Mouse (Mus musculus) lung, postnatal 0 days (tissue): ENCODE measurements around the gene Gm10135. TPM values are rescaled to one million over a fixed set of nuclear protein-coding genes. Genes with fewer than 3 reads are reported as not detected.
"Not testable (repeated sequence)": the region's sequence is repeated elsewhere in the genome, so short reads cannot be mapped to it uniquely, and the experiment has no call there.

Source experiments
- ATAC-seq: fragments of 200-750 bp; cut with Nextera tagmentation; 2 replicates; pipeline ENCODE4 v1.8.0; 2017; ENCODE audit warnings: moderate library complexity
- DNase-seq: peaks from one replicate; pipeline ENCODE4 v3.0.0-alpha.2; 2016; ENCODE audit warnings: low spot score
- H3K27ac ChIP-seq: fragments of 300-500 bp; sonication (generic); 2 replicates; pipeline ENCODE4 v1.5.1; 2014; ENCODE audit warnings: antibody characterized with exemption, mild to moderate bottlenecking, low read length, mixed read lengths
- H3K27me3 ChIP-seq: fragments of 300-500 bp; sonication (generic); replicated peaks from 2 replicates; pipeline ENCODE4 v1.6.1; 2014; ENCODE audit warnings: low read length, mixed read lengths; ENCODE audit not compliant: insufficient read depth
- H3K36me3 ChIP-seq: fragments of 300-500 bp; sonication (generic); 2 replicates; pipeline ENCODE4 v1.6.1; 2014; ENCODE audit warnings: low read length, mixed read lengths; ENCODE audit not compliant: insufficient read depth
- H3K4me1 ChIP-seq: fragments of 300-500 bp; sonication (generic); 2 replicates; pipeline ENCODE4 v1.6.1; 2014; ENCODE audit warnings: antibody characterized with exemption, low read depth, low read length, mixed read lengths; ENCODE audit not compliant: insufficient read depth
- H3K4me2 ChIP-seq: fragments of 300-500 bp; sonication (generic); replicated peaks from 2 replicates; pipeline ENCODE4 v1.6.1; 2014; ENCODE audit warnings: low read depth, mild to moderate bottlenecking, low read length, moderate library complexity, mixed read lengths
- H3K4me3 ChIP-seq: fragments of 300-500 bp; sonication (generic); 2 replicates; pipeline ENCODE4 v1.5.1; 2014; ENCODE audit warnings: low read depth, low read length
- H3K9ac ChIP-seq: fragments of 300-500 bp; sonication (generic); replicated peaks from 2 replicates; pipeline ENCODE4 v1.6.1; 2014; ENCODE audit warnings: low read depth, mild to moderate bottlenecking
- H3K9me3 ChIP-seq: fragments of 300-500 bp; sonication (generic); 2 replicates; pipeline ENCODE4 v1.6.1; 2016; ENCODE audit warnings: low read length, mixed read lengths
- CTCF ChIP-seq: IDR thresholded peaks from 2 replicates; pipeline ENCODE4 v1.5.1; 2016; ENCODE audit warnings: antibody characterized with exemption, mild to moderate bottlenecking
- EP300 ChIP-seq: IDR thresholded peaks from 2 replicates; pipeline ENCODE4 v1.6.1; 2016; ENCODE audit warnings: antibody characterized with exemption, mild to moderate bottlenecking, control low read depth
- WGBS: fragments of 180-500 bp; shearing (Covaris S2); extraction: QIAGEN DNeasy Blood & Tissue Kit; methylation state at CpG from one replicate; pipeline ENCODE4 v1.1.7; 2014; 5-methylcytosine and 5-hydroxymethylcytosine counted together
- polyA plus RNA-seq: library from polyadenylated mRNA; unstranded; fragments of >200 nt; fragmentation: Nextera tagmentation; extraction: Ambion mirVana; gene quantifications from 2 replicates; pipeline ENCODE4 v1.2.1, GENCODE M21; 2015

Gm10135 gene
- polyA plus RNA-seq, 1 experiment from 2014 or later = not detected

- H3K4me1 ChIP-seq, ATAC-seq, H3K4me2 ChIP-seq, H3K9ac ChIP-seq, H3K9me3 ChIP-seq, H3K4me3 ChIP-seq, DNase-seq, H3K27me3 ChIP-seq, H3K36me3 ChIP-seq, H3K27ac ChIP-seq: not testable (repeated sequence)
- peak; percentile 53 for TF ChIP-seq CTCF
- 43% methylated on average over 8 of the region's 8 CpGs for WGBS
Observed at GRCm38 (mm10) chr5:73008230-73008629, 33.7 kb upstream of the Gm10135 start.

- WGBS = 36% methylated on average over 5 of the region's 5 CpGs
Observed at GRCm38 (mm10) chr5:73007582-73007959, 33.1 kb upstream of the Gm10135 start.

GRCm38 (mm10) chr5:73006784-73007581 is 32.5 kb upstream of the Gm10135 start, which contains the start of gene Slc10a4:
Gene Slc10a4 (plus strand): TSS chr5:73006883.
- H3K27me3 ChIP-seq = peaks cover 4% of the 10 kb centered on the region; the same call in 1 of the 2 replicates
- peak within 1 kb of the TSS; percentile 34 for H3K4me3 ChIP-seq
- H3K9ac ChIP-seq = no peak within 1 kb of the TSS
- DNase-seq (no peak), ATAC-seq (peak; percentile 73)
- no peaks in the 10 kb centered on the region for H3K4me1 ChIP-seq
- peak within 1 kb of the TSS; percentile 59 for H3K4me2 ChIP-seq
- 9% methylated on average over 57 of the region's 65 CpGs for WGBS
- no peak within 1 kb of the TSS for H3K27ac ChIP-seq
- no peaks in the 10 kb centered on the region for H3K36me3 ChIP-seq
- H3K9me3 ChIP-seq = no peaks in the 10 kb centered on the region
- TF ChIP-seq CTCF (no peak), EP300 (no peak)

More at GRCm38 (mm10) chr5:73007582-73007959, 33.1 kb upstream of the Gm10135 start:
- no peak for ATAC-seq
- H3K27ac ChIP-seq = no peak overlapping the region
- H3K27me3 ChIP-seq = peaks cover 4% of the 10 kb centered on the region; the same call in 1 of the 2 replicates
- H3K4me1 ChIP-seq = no peaks in the 10 kb centered on the region
- H3K9ac ChIP-seq = no peak overlapping the region
- TF ChIP-seq CTCF (no peak), EP300 (no peak)
- no peak for DNase-seq
- H3K36me3 ChIP-seq = no peaks in the 10 kb centered on the region
- 0 out of 2 replicates have a peak overlapping the region, but pooled peaks have one; percentile 34 for H3K4me3 ChIP-seq
- no peak overlapping the region for H3K4me2 ChIP-seq
- H3K9me3 ChIP-seq = no peaks in the 10 kb centered on the region

- 73% methylated on average over 5 of the region's 5 CpGs for WGBS
- no peak for TF ChIP-seq CTCF
- TF ChIP-seq EP300 = no peak
Observed at GRCm38 (mm10) chr5:73004046-73004445, 29.5 kb upstream of the Gm10135 start.

GRCm38 (mm10) chr5:72998546-72998945 is 24.0 kb upstream of the Gm10135 start:
- not testable (repeated sequence) for ATAC-seq, H3K9me3 ChIP-seq, H3K4me1 ChIP-seq, H3K4me3 ChIP-seq, H3K9ac ChIP-seq, DNase-seq, H3K27me3 ChIP-seq, H3K4me2 ChIP-seq, H3K27ac ChIP-seq, H3K36me3 ChIP-seq
- WGBS = 89% methylated on average over 1 of the region's 1 CpGs

More at GRCm38 (mm10) chr5:73004046-73004445, 29.5 kb upstream of the Gm10135 start:
- Histone ChIP-seq H3K9ac (no peak overlapping the region), H3K4me2 (no peak overlapping the region), H3K4me3 (no peak overlapping the region), H3K27me3 (peaks cover 4% of the 10 kb centered on the region; the same call in 1 of the 2 replicates), H3K4me1 (no peaks in the 10 kb centered on the region), H3K27ac (no peak overlapping the region), H3K36me3 (no peaks in the 10 kb centered on the region), H3K9me3 (no peaks in the 10 kb centered on the region)
- no peak for DNase-seq
- no peak for ATAC-seq

GRCm38 (mm10) chr5:72995379-72995778 is 20.9 kb upstream of the Gm10135 start:
- no peak for ATAC-seq
- no peaks in the 10 kb centered on the region for H3K9me3 ChIP-seq
- no peak overlapping the region for H3K9ac ChIP-seq
- H3K27ac ChIP-seq = no peak overlapping the region
- no peaks in the 10 kb centered on the region for H3K36me3 ChIP-seq
- no peak overlapping the region for H3K4me3 ChIP-seq
- H3K4me2 ChIP-seq = no peak overlapping the region
- TF ChIP-seq EP300 (no peak), CTCF (no peak)
- H3K4me1 ChIP-seq = no peaks in the 10 kb centered on the region
- no peak for DNase-seq
- no peaks in the 10 kb centered on the region for H3K27me3 ChIP-seq
- 46% methylated on average over 10 of the region's 10 CpGs for WGBS
